Mouse (Mus musculus): ENCODE measurements around the gene Asb16.

DNA sequence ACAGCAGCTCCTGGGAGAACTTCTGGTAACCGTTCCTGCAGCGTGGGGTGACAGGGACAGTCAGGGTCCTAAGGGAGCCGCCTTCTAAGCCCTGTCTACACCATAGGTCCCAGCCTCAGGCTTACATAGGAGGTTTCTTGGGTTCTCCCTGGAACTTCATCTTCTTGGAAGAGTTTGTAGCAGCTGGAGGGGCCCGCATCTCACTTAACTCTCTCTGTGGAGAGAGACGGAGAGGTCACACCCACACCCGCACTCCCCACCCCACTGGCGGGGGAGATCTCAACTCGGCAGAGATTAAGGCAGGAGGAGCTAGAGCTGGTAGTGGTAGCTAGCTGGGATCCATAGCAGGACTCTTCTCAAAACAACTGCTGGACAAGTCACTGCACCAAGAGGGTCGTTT lies 39.6 kb downstream of the Asb16 start:
- TF ChIP-seq CTCF (IDR thresholded peaks at IDR 0.05; ENCODE audit: low read depth) = no peak
- no peak for TF ChIP-seq EP300 (IDR thresholded peaks at IDR 0.05; ENCODE audit: low read depth)

Measured in liver, embryonic 14.5 days (tissue).